Mouse (Mus musculus) MEL (cell line): ENCODE data around the gene Tmem198. TPM values are rescaled to one million over a fixed set of nuclear protein-coding genes. Genes with fewer than 3 reads are reported as not detected.
A peak's percentile ranks its signal among the peaks of the same experiment; 100 is the strongest.

Experiments used
- DNase-seq: peaks from one replicate; pipeline ENCODE4 v3.0.0; 2011; ENCODE audit warnings: low read depth, low spot score
- H3K27ac ChIP-seq: 2 replicates; pipeline ENCODE4 v1.5.1; 2012; ENCODE audit warnings: low read depth, mild to moderate bottlenecking, control low read depth, low read length, moderate library complexity; ENCODE audit not compliant: control insufficient read depth
- H3K27me3 ChIP-seq, 2 experiments: fragments of 150-350 bp in 1 of 2; sonication (generic) in 1 of 2; 2 replicates each; pipeline ENCODE4 v1.6.1; 2012; ENCODE audit warnings: low read length in 2 of 2, mild to moderate bottlenecking in 2 of 2, improper control_type of control experiment in 1 of 2, moderate library complexity in 1 of 2; ENCODE audit not compliant: insufficient read depth in 2 of 2, control insufficient read depth in 1 of 2
- H3K36me3 ChIP-seq, 2 experiments: 2 replicates each; pipeline ENCODE4 v1.6.1; 2012 to 2014; ENCODE audit warnings: low read length in 2 of 2, improper control_type of control experiment in 1 of 2, inconsistent platforms in 1 of 2, mild to moderate bottlenecking in 1 of 2; ENCODE audit not compliant: insufficient read depth in 2 of 2, control insufficient read depth in 1 of 2
- H3K4me1 ChIP-seq, 2 experiments: fragments of 150-350 bp in 1 of 2; sonication (generic) in 1 of 2; 2 replicates each; pipeline ENCODE4 v1.6.1; 2012; ENCODE audit warnings: low read length in 2 of 2, improper control_type of control experiment in 1 of 2, mild to moderate bottlenecking in 1 of 2; ENCODE audit not compliant: insufficient read depth in 2 of 2, control insufficient read depth in 1 of 2
- H3K4me3 ChIP-seq, 2 experiments: fragments of 150-350 bp in 1 of 2; sonication (generic) in 1 of 2; 2 replicates each; pipeline ENCODE4 v1.5.1; 2012; ENCODE audit warnings: low read depth in 2 of 2, low read length in 2 of 2, mild to moderate bottlenecking in 2 of 2, moderate library complexity in 2 of 2, control low read depth in 1 of 2, improper control_type of control experiment in 1 of 2; ENCODE audit not compliant: control insufficient read depth in 1 of 2, insufficient read depth in 1 of 2
- H3K79me2 ChIP-seq: 2 replicates; pipeline ENCODE4 v1.6.1; 2012; ENCODE audit warnings: mild to moderate bottlenecking, low read length, moderate library complexity; ENCODE audit not compliant: control insufficient read depth, poor library complexity, insufficient read depth
- H3K9ac ChIP-seq: 2 replicates; pipeline ENCODE4 v1.6.1; 2012; ENCODE audit warnings: low read depth, mild to moderate bottlenecking, control low read depth, low read length, moderate library complexity; ENCODE audit not compliant: control insufficient read depth, poor library complexity, severe bottlenecking
- H3K9me3 ChIP-seq: fragments of 150-350 bp; sonication (generic); replicated peaks from 2 replicates; pipeline ENCODE4 v1.6.1; 2012; ENCODE audit warnings: mild to moderate bottlenecking, low read length, improper control_type of control experiment, moderate library complexity; ENCODE audit not compliant: insufficient read depth
- BHLHE40 ChIP-seq: IDR thresholded peaks from 2 replicates; pipeline ENCODE4 v1.6.1; 2012; ENCODE audit warnings: low read depth, mild to moderate bottlenecking, inconsistent platforms, low read length, improper control_type of control experiment, borderline replicate concordance
- ELF1 ChIP-seq: IDR thresholded peaks from 2 replicates; pipeline ENCODE4 v1.6.1; 2014; ENCODE audit warnings: low read depth, mild to moderate bottlenecking, inconsistent platforms, low read length, improper control_type of control experiment, moderate library complexity
- ETS1 ChIP-seq: IDR thresholded peaks from 2 replicates; pipeline ENCODE4 v1.6.1; 2012; ENCODE audit warnings: low read depth, mild to moderate bottlenecking, inconsistent platforms, low read length, improper control_type of control experiment, moderate library complexity
- GABPA ChIP-seq: IDR thresholded peaks from 2 replicates; pipeline ENCODE4 v1.6.1; 2012; ENCODE audit warnings: low read depth, mild to moderate bottlenecking, inconsistent platforms, low read length, improper control_type of control experiment, moderate library complexity
- GATA1 ChIP-seq: IDR thresholded peaks from 2 replicates; pipeline ENCODE4 v1.6.1; 2011; ENCODE audit warnings: low read depth, low read length, improper control_type of control experiment
- HCFC1 ChIP-seq: IDR thresholded peaks from 2 replicates; pipeline ENCODE4 v1.6.1; 2012; ENCODE audit warnings: low read depth, mild to moderate bottlenecking, inconsistent platforms, low read length, improper control_type of control experiment, moderate library complexity
- MYB ChIP-seq: IDR thresholded peaks from 2 replicates; pipeline ENCODE4 v1.6.1; 2011; ENCODE audit warnings: mild to moderate bottlenecking, low read depth, low read length, improper control_type of control experiment
- NELFE ChIP-seq: IDR thresholded peaks from 2 replicates; pipeline ENCODE4 v1.6.1; 2011; ENCODE audit warnings: low read depth, low read length, improper control_type of control experiment
- NRF1 ChIP-seq: IDR thresholded peaks from 2 replicates; pipeline ENCODE4 v1.6.1; 2014; ENCODE audit warnings: low read depth, mild to moderate bottlenecking, inconsistent platforms, low read length, improper control_type of control experiment, moderate library complexity; ENCODE audit not compliant: poor library complexity, insufficient read depth, severe bottlenecking
- POLR2A ChIP-seq, 2 experiments: IDR thresholded peaks; 2 replicates each; pipeline ENCODE4 v1.6.1; 2011 to 2012; ENCODE audit warnings: low read length in 2 of 2, mild to moderate bottlenecking in 2 of 2, control low read depth in 1 of 2, improper control_type of control experiment in 1 of 2, low read depth in 1 of 2, moderate library complexity in 1 of 2; ENCODE audit not compliant: control insufficient read depth in 1 of 2, insufficient read depth in 1 of 2, poor library complexity in 1 of 2
- POLR2AphosphoS5 ChIP-seq: IDR thresholded peaks from 2 replicates; pipeline ENCODE4 v1.6.1; 2012; ENCODE audit warnings: low read depth, borderline replicate concordance, mild to moderate bottlenecking, inconsistent platforms, low read length, moderate library complexity, mixed read lengths
- RCOR1 ChIP-seq: IDR thresholded peaks from 2 replicates; pipeline ENCODE4 v1.6.1; 2012; ENCODE audit warnings: low read depth, mild to moderate bottlenecking, inconsistent platforms, low read length, improper control_type of control experiment
- SMC3 ChIP-seq: IDR thresholded peaks from 2 replicates; pipeline ENCODE4 v1.6.1; 2011; ENCODE audit warnings: low read depth, low read length, improper control_type of control experiment
- TCF12 ChIP-seq: IDR thresholded peaks from 2 replicates; pipeline ENCODE4 v1.6.1; 2014; ENCODE audit warnings: low read depth, mild to moderate bottlenecking, inconsistent platforms, low read length, improper control_type of control experiment, moderate library complexity
- UBTF ChIP-seq: IDR thresholded peaks from 2 replicates; pipeline ENCODE4 v1.6.1; 2012; ENCODE audit warnings: low read depth, mild to moderate bottlenecking, inconsistent platforms, low read length, improper control_type of control experiment, moderate library complexity, borderline replicate concordance; ENCODE audit not compliant: insufficient read depth
- USF1 ChIP-seq: IDR thresholded peaks from 2 replicates; pipeline ENCODE4 v1.6.1; 2014; ENCODE audit warnings: low read depth, mild to moderate bottlenecking, inconsistent platforms, low read length, improper control_type of control experiment, moderate library complexity
- USF2 ChIP-seq, 2 experiments: IDR thresholded peaks; 2 replicates each; pipeline ENCODE4 v1.6.1; 2011 to 2012; ENCODE audit warnings: improper control_type of control experiment in 2 of 2, low read length in 2 of 2, borderline replicate concordance in 1 of 2, inconsistent platforms in 1 of 2, low read depth in 1 of 2, mild to moderate bottlenecking in 1 of 2; ENCODE audit not compliant: insufficient read depth in 1 of 2
- ZNF384 ChIP-seq: IDR thresholded peaks from 2 replicates; pipeline ENCODE4 v1.6.1; 2012; ENCODE audit warnings: low read depth, mild to moderate bottlenecking, inconsistent platforms, low read length, improper control_type of control experiment
- polyA plus RNA-seq, 2 experiments: library from polyadenylated mRNA; stranded (reverse) in 1 of 2; unstranded in 1 of 2; fragments of >175 nt in 1 of 2; fragments of >200 nt in 1 of 2; gene quantifications; 2 replicates each; pipeline versions ENCODE4 v1.2.1 to v1.2.4; 2012; ENCODE audit warnings: low replicate concordance in 2 of 2, low read depth in 1 of 2; ENCODE audit not compliant: insufficient read length in 2 of 2, insufficient read depth in 1 of 2, missing spikeins in 1 of 2
- total RNA-seq: library from RNA; depleted of rRNA; stranded (reverse); fragments of 300-350 nt; gene quantifications from 2 replicates; pipeline ENCODE4 v1.2.3, GENCODE M21; 2012

Tmem198 gene
- total and polyA plus RNA-seq, 3 experiments = 0.65 to 1.4 TPM; not detected in 1

DNA sequence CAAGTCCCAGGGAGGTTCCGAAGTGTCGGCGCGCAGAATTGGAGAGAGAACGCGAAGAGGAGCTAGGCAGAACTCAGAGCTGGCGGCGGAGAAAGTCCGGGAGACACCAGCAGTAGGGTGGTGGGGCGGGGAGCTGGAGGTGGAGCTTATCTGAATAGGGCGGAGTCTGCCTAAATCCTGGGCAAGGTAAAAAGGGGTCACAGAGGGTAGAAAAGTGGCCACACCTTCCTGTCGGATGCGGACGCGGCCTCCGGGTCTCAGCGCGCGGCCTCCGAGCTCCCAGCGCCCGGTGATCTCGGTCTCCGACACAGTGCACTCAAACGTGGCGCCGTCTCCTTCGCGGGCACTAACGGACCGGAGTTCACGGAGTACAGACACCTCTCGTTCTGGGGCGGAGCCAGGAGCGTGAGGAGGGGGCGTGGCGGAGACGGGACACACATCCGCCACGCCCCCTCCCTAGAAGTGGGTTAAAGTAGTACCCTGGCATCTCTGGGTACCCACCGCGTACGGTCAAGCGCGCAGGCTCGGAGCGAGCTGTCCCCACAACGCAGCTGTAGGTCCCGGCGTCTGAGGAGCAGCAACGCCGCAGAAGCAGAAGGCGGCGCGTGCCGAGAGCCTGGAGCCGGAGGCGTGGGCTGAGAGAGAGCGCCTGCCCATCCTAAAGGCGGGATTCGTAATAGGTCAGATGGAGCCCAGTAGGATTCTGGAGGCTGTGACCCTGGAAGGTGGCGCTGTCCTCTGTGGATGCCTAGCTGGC, 8.3 kb downstream of the Tmem198 start:
- H3K36me3 ChIP-seq = no peaks in the 10 kb centered on the region
- TF ChIP-seq GABPA (no peak), RCOR1 (no peak), HCFC1 (0 out of 2 replicates have a peak, but pooled peaks have one; percentile 26), SMC3 (no peak), POLR2AphosphoS5 (no peak), ZNF384 (no peak), UBTF (no peak), MYB (no peak), POLR2A (IDR thresholded peaks at IDR 0.05; ENCODE audit: control insufficient read depth in 1 of 2, insufficient read depth in 1 of 2, low read depth in 1 of 2, low read length in 2 of 2, poor library complexity in 1 of 2) (peak; percentile 32 to 34; a peak in 1 of 4 replicates), ETS1 (no peak), TCF12 (no peak), BHLHE40 (no peak)
- TF ChIP-seq, all 39 proteins: peak for 2
- Histone ChIP-seq H3K79me2 (no peaks in the 10 kb centered on the region), H3K27me3 (no peaks in the 10 kb centered on the region; a peak in 1 of 4 replicates), H3K4me3 (peak overlapping the region; percentile 50 to 67), H3K9ac (peak overlapping the region; percentile 47), H3K27ac (no peak overlapping the region), H3K9me3 (no peaks in the 10 kb centered on the region), H3K4me1 (peaks cover 0 to 7% of the 10 kb centered on the region in 2 experiments; a peak in 2 of 4 replicates)
- DNase-seq = peak; percentile 90

DNA sequence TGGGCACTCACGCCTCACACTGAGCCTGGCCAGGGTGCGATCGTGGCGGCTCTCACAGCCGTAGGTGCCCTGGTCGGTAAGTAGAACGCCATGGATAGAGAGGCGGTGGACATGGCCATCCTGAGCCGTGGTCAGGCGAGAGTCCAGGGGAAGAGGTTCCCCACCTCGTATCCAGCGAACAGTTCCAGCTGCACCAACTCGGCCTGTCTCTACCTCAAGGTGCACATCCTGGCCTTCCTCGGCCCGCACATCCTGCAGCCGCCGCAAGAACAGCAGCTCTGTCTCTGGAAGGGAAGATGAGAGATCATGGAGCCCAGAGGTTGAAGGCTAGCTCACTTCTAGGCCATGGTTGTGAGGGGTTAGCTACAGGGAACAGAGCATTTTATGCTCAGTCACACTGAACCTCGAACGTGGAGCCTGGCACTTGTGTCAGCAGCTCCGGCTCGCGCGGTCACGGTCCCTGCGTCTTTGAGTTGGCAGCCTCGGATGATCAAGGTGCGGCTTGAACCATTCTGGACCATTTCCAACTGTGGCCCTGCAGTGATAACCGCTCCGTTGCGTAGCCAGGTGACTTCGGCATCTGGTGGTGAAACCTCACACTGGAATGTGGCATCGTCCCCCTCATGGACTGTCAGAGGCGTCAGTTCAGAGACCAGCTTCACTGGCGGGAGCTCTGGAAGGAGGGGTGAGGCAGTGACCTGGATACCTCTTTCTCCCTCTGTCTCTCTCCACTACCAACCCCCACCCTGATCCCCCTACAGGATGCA, 11.6 kb downstream of the Tmem198 start:
- peaks cover 0 to 1% of the 10 kb centered on the region in 2 experiments; a peak in 1 of 4 replicates for H3K27me3 ChIP-seq

More for the DNA sequence above, 11.6 kb downstream of the Tmem198 start:
- no peak for DNase-seq
- Histone ChIP-seq H3K4me3 (no peak overlapping the region), H3K27ac (no peak overlapping the region), H3K79me2 (no peaks in the 10 kb centered on the region), H3K9me3 (no peaks in the 10 kb centered on the region), H3K9ac (no peak overlapping the region), H3K36me3 (no peaks in the 10 kb centered on the region), H3K4me1 (peaks cover 0 to 7% of the 10 kb centered on the region in 2 experiments; a peak in 2 of 4 replicates)
- no peak for TF ChIP-seq USF1
- no peak for TF ChIP-seq USF2 (IDR thresholded peaks at IDR 0.05; ENCODE audit: borderline replicate concordance in 1 of 2, insufficient read depth in 1 of 2, low read depth in 1 of 2, low read length in 2 of 2)
- TF ChIP-seq NELFE = no peak
- TF ChIP-seq POLR2AphosphoS5 = no peak
- TF ChIP-seq NRF1 = no peak
- no peak for TF ChIP-seq GABPA
- TF ChIP-seq GATA1 = no peak
- TF ChIP-seq ELF1 = no peak
- TF ChIP-seq HCFC1 = no peak
- no peak for TF ChIP-seq POLR2A (IDR thresholded peaks at IDR 0.05; ENCODE audit: control insufficient read depth in 1 of 2, insufficient read depth in 1 of 2, low read depth in 1 of 2, low read length in 2 of 2, poor library complexity in 1 of 2)
